Mouse (Mus musculus): ENCODE results near the gene Mb21d2. TPM values are rescaled to one million over a fixed set of nuclear protein-coding genes. Genes with fewer than 3 reads are reported as not detected.

Gene Mb21d2
- total and polyA plus RNA-seq, 3 experiments, result not detected

- H3K9ac ChIP-seq (ENCODE audit: control insufficient read depth, low read depth, low read length, poor library complexity, severe bottlenecking), result no peak overlapping the region
- H3K36me3 ChIP-seq (ENCODE audit: control insufficient read depth in 1 of 2, insufficient read depth in 2 of 2, low read length in 2 of 2), result no peaks in the 10 kb centered on the region
- DNase-seq (ENCODE audit: low read depth, low spot score), result no peak
- H3K27ac ChIP-seq (ENCODE audit: control insufficient read depth, low read depth, low read length), result no peak overlapping the region
- H3K9me3 ChIP-seq (replicated peaks; ENCODE audit: insufficient read depth, low read length), result no peaks in the 10 kb centered on the region
- H3K4me3 ChIP-seq (ENCODE audit: control insufficient read depth in 1 of 2, insufficient read depth in 1 of 2, low read depth in 2 of 2, low read length in 2 of 2), result no peak overlapping the region
- TF ChIP-seq MAZ (IDR thresholded peaks at IDR 0.05; ENCODE audit: low read depth, low read length) (no peak), POLR2AphosphoS5 (IDR thresholded peaks at IDR 0.05; ENCODE audit: borderline replicate concordance, low read depth, low read length) (no peak), RCOR1 (IDR thresholded peaks at IDR 0.05; ENCODE audit: low read depth, low read length) (no peak), JUND (IDR thresholded peaks at IDR 0.05; ENCODE audit: low read depth, low read length) (no peak), NELFE (IDR thresholded peaks at IDR 0.05; ENCODE audit: low read depth, low read length) (no peak), SIN3A (IDR thresholded peaks at IDR 0.05; ENCODE audit: low read length) (no peak), TAL1 (IDR thresholded peaks at IDR 0.05; ENCODE audit: low read length) (no peak), USF2 (IDR thresholded peaks at IDR 0.05; ENCODE audit: borderline replicate concordance in 1 of 2, insufficient read depth in 1 of 2, low read depth in 1 of 2, low read length in 2 of 2) (no peak), POLR2A (IDR thresholded peaks at IDR 0.05; ENCODE audit: control insufficient read depth in 1 of 2, insufficient read depth in 1 of 2, low read depth in 1 of 2, low read length in 2 of 2, poor library complexity in 1 of 2) (no peak), MEF2A (IDR thresholded peaks at IDR 0.05; ENCODE audit: extremely low read depth, insufficient replicate concordance, low read depth, low read length, poor library complexity, severe bottlenecking) (no peak), RAD21 (IDR thresholded peaks at IDR 0.05; ENCODE audit: low read depth, low read length) (no peak), GABPA (IDR thresholded peaks at IDR 0.05; ENCODE audit: low read depth, low read length) (no peak), MXI1 (IDR thresholded peaks at IDR 0.05; ENCODE audit: low read depth, low read length) (no peak)
- no peaks in the 10 kb centered on the region for H3K79me2 ChIP-seq (ENCODE audit: control insufficient read depth, insufficient read depth, low read length, poor library complexity)
- H3K27me3 ChIP-seq (ENCODE audit: control insufficient read depth in 1 of 2, insufficient read depth in 2 of 2, low read length in 2 of 2), result no peaks in the 10 kb centered on the region
- H3K4me1 ChIP-seq (ENCODE audit: control insufficient read depth in 1 of 2, insufficient read depth in 2 of 2, low read length in 2 of 2), result no peaks in the 10 kb centered on the region
Observed at GRCm38 (mm10) chr16:28824781-28825180, 104.7 kb downstream of the Mb21d2 start.

GRCm38 (mm10) chr16:28821774-28822173 is 107.7 kb downstream of the Mb21d2 start:
- Histone ChIP-seq H3K79me2 (ENCODE audit: control insufficient read depth, insufficient read depth, low read length, poor library complexity) (no peaks in the 10 kb centered on the region), H3K27ac (ENCODE audit: control insufficient read depth, low read depth, low read length) (no peak overlapping the region), H3K27me3 (ENCODE audit: control insufficient read depth in 1 of 2, insufficient read depth in 2 of 2, low read length in 2 of 2) (no peaks in the 10 kb centered on the region), H3K9ac (ENCODE audit: control insufficient read depth, low read depth, low read length, poor library complexity, severe bottlenecking) (no peak overlapping the region), H3K4me3 (ENCODE audit: control insufficient read depth in 1 of 2, insufficient read depth in 1 of 2, low read depth in 2 of 2, low read length in 2 of 2) (no peak overlapping the region), H3K9me3 (replicated peaks; ENCODE audit: insufficient read depth, low read length) (no peaks in the 10 kb centered on the region), H3K36me3 (ENCODE audit: control insufficient read depth in 1 of 2, insufficient read depth in 2 of 2, low read length in 2 of 2) (no peaks in the 10 kb centered on the region), H3K4me1 (ENCODE audit: control insufficient read depth in 1 of 2, insufficient read depth in 2 of 2, low read length in 2 of 2) (no peaks in the 10 kb centered on the region)
- no peak for DNase-seq (ENCODE audit: low read depth, low spot score)
- TF ChIP-seq MYC (IDR thresholded peaks at IDR 0.05; ENCODE audit: low read depth, low read length) (no peak), UBTF (IDR thresholded peaks at IDR 0.05; ENCODE audit: borderline replicate concordance, insufficient read depth, low read depth, low read length) (no peak), TCF12 (IDR thresholded peaks at IDR 0.05; ENCODE audit: low read depth, low read length) (no peak), JUND (IDR thresholded peaks at IDR 0.05; ENCODE audit: low read depth, low read length) (no peak), E2F4 (IDR thresholded peaks at IDR 0.05; ENCODE audit: borderline replicate concordance, low read depth, low read length) (no peak), ZMIZ1 (IDR thresholded peaks at IDR 0.05; ENCODE audit: low read depth, low read length) (no peak), RCOR1 (IDR thresholded peaks at IDR 0.05; ENCODE audit: low read depth, low read length) (no peak)
